Mouse (Mus musculus): ENCODE results near the gene Csrp1. TPM values are rescaled to one million over a fixed set of nuclear protein-coding genes. Genes with fewer than 3 reads are reported as not detected.

Csrp1 gene
- total RNA-seq, 2 experiments from 2014 or later, result 94.9 to 97.9 TPM

DNA sequence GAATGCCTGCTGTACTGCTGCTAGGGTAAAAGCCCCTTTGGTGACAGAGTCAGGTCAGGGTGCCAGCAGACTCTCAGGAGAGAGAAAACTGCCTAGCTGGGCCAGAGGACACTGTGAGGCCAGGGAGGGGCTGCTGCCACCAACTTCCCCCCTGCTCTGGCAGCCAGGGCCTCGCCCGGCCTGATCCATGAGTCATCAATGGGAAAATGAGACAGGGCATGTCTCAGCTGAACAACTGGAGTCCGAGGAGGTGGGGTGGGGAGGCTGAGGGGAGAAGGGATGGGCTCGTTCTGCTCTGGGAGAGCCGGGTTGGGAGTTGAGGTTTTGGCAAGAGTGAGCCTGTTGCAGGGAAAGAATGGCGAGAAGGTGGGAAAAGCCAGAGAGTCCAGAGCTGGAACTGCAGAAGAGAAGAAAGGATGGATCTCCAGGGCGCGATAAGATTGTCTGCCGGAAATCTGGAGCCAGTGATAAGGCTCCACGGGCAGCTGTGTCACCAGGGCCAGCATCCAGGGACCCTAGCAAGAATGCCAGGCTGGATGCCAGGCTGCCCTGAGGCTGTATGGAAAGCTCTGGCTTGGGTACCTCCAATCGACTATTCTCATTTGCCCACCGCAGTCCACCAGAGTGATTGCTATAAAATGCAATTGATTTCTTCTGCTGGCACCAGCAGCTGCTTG is 51.2 kb downstream of the Csrp1 start:
- peak; percentile 74 for DNase-seq

DNA sequence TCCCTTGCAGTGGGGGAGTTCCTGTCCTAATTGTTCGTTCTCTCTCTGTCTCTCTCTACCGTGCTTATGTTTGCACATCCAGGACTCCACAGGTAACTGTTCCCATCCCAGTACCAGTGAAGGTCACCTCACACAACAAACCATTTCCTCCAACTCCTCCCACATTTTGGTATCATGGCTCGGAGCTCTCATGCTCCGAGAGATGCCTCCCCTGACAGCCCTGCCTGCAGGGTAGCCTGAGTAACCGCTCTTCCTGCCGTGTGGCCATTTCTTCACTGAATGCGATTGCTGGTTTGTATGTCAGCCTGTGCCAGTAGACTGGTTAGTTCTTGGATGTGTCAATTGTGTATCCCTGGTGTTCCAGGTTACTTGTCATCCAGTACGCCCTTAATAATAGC is 51.7 kb downstream of the Csrp1 start:
- no peak for DNase-seq

DNA sequence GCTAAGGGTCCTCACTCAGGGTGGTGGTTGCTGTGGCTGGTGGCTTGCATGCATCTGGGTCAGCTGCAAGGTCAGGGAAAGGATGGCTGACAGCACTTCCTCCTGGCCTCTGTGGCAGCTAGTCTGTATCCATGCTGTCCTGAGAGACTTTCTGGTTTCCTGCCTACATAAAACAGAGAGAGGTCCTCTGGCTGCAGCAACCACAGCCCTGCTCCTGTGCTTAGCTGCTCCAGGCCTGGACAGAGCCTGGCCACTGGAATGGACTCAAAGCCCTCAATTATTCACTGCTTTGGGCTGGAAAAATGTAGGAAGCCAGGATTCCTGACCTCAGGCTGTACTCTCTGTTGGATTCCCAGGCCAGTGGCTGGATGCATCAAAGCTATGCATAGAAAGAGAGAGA is 56.7 kb downstream of the Csrp1 start:
- no peak for DNase-seq

DNA sequence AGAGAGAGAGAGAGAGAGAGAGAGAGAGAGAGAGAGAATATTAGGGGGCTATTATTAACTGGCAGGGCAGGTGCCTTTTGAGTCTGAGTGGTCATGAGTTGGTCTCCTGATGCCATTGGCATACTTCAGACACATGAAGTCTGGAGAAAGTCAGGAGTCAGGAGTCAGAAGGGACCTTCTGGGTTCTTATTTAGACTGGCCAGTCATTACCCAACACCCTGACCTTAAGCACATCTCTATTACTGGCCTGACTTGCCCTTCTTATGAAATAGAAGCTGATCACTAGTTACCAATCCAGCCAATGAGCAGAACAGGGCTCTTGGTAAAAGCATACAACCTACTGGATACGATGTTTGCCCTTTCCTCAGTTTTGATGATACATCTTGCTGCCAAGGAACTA is 57.2 kb downstream of the Csrp1 start:
- DNase-seq, result no peak

DNA sequence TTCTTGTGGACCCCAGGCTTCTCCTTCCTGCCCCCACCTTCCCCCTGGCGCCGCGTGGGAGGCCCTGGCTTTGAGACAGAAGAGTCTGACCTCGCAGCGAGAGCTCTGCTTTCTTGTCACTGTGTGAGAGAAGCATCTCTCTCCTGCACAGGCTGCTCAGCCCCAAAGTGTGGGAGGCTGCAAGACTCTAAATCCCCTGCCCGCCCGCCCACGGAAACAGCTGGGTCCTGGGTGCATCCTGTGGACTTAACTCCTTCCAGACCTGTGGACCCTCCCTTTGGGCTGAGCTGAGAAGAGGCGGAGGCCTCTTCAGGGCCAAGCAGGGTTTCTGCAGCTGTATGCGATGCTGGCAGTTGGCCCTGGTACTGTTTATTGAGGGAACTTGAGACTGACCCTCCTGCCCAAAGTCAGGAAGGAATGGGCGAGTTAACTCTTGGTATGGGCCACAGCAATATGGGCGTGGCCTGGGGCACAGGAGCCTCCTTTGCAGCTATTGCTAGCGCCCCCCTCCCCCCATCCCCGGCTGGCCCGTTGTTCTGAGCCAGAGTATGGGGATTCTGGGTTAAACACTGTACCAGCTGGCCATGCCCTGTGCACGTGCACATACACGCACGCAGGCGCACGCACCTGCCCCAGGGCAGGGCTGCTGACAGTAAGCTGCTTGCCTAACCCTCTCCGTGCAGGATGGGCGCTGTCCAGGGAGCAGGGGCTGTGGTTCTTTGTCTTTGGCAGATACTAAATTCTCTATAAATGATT is 59.1 kb downstream of the Csrp1 start, which contains the start of gene Tnni1:
Gene Tnni1, plus strand, starts transcription at position 655 of the 756 bp plus-strand sequence.
- DNase-seq, result no peak

DNA sequence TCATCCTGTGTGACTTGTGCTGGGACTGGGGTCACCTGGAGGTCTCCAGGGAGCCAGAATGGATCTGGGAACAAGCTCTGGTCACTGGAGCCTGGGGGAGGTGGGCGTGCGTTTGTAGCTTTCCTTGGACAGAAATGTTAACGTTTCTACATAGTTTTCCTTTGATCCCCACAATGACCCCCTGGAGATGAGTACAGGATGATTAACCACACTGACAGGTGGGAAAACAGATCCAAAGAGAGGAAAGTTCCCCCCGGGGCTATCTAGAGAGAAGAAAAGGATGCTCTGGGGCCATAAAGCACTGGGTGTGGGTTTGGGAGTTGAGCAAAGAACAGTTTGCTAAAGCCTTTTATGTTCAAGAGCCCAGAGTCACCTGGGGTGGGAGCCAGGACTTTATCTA is 60.8 kb downstream of the Csrp1 start:
- no peak for DNase-seq

DNA sequence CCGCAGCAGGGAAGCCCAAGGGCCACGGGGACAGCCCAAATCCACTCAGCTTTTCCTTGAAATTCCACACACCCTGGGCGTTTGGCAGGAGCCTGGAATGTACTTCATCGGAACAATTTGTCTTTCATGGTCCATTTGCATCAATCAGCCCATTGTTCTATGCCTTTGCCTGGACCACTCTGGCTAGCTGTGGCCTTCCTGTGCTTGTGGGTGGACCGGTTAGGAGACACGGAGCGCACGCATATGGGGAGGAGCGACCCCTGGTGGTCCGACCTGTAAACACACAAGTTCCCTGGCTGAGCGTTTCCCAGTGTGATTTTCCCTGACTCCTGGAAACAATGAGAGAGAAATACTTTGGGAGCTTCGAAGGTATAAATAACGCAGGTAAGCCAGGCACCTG is 61.4 kb downstream of the Csrp1 start:
- DNase-seq, result peak; percentile 87

DNA sequence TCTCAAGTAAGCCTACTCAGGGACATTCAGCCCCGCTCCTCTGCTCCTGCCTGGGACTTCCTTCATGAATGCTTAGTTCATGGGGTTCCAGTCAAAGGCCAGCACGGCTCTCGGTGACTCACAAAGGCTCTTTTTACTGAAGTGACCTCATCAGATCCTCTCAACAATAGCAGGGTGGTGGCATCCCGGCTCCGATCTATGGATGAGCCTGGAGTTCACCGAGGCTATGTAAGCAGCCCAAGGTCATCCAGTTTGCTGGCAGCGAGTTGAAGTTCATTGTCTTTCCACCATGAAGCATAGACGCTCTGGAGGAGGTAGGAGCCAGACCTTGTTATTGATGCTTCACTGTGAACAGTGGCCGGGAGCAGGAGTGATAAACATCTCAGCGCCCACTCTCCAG is 63.0 kb downstream of the Csrp1 start:
- no peak for DNase-seq

DNA sequence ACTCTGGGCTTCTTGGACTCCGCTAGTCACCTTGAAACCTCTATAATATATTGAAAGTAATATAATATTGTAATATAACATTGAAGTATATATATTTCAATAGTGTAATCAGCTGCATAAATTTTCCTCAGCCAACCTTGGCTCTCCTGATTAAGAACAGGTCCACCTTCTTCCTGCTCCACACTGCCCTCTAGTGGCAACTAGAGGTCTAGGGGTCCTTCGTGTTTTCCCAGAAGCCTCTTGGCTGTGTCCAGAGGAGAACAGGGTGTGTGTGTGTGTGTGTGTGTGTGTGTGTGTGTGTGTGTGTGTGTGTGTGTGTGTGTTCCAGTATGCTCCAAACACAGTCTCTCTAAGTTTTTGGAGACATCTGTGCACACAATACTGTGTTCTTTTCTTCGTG is 67.9 kb downstream of the Csrp1 start:
- peak; percentile 85 for DNase-seq

DNA sequence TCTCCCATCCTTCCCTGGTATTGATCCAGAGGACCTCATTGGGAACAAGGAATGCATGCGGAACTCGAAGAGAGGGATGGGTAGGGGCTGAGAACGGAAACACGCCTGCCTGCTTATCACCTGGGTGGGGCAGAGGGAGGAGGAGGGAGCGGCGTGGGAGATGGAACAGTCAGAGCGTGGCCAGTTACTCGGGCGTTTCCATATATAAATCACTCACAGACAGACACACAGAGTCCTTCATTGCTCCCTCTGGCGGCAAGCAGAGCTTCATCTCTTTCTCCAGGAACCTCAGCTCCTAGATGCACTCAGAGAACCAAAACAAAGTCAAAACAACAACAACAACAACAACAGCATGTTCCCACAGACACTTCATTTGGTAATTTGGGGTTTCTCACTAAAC is 68.8 kb downstream of the Csrp1 start:
- peak; percentile 44 for DNase-seq

DNA sequence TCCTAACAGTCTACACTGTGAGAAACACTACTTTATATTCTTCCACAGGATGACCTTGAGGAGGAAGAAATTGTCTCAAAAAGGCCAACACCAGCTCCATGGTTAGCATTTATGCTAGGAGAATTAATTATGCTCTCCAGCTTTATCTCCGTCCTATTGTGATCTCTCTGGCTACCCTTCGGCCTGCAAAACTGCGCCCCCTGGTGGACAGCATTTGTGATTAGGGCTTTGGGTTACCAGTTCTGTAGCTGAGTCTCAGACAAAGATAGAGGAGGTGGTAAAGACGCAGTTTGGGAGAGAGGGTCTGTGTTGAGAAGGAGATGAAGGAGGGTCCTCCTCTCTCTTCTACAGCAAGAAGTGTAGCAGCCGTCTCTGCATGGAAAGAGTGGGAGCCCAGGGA is 70.0 kb downstream of the Csrp1 start:
- DNase-seq, result peak; percentile 88

DNA sequence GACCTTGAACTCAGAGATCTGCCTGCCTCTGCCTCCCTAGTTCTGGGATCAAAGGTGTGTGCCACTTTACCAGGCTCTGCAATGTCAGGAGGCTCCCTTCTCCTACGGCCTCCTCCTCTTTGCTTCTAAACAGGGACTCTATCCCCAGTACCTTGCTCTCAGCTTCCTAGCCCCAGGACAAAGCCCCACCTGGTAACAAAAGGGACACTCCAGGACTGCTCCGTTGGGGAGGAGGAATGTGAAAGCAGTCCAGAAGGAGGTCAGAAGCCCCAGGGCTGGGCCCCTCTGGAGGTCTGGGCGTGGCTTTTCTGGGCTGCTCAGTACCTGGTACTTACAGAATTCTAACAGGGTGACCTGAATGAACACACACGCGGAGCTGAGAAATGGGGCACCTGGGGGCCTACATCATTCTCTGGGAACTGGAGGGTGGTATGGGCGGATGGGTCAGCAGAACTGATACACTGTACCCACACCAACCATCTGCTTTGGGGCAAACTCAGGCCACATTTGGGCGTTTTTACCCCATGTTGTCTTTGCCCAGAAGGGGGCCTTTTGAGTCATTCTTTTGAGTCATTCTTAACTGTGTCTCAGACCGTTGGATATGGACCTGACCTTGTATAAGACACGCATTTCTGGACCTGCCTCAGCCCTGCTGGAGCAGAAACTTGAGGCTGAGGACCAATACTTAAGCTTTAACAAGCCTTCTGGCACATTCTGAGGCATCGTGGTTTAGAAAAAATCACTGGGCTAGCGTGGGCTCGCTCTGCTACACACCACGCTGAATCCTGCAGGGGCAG is 72.5 kb downstream of the Csrp1 start:
- no peak for DNase-seq

DNA sequence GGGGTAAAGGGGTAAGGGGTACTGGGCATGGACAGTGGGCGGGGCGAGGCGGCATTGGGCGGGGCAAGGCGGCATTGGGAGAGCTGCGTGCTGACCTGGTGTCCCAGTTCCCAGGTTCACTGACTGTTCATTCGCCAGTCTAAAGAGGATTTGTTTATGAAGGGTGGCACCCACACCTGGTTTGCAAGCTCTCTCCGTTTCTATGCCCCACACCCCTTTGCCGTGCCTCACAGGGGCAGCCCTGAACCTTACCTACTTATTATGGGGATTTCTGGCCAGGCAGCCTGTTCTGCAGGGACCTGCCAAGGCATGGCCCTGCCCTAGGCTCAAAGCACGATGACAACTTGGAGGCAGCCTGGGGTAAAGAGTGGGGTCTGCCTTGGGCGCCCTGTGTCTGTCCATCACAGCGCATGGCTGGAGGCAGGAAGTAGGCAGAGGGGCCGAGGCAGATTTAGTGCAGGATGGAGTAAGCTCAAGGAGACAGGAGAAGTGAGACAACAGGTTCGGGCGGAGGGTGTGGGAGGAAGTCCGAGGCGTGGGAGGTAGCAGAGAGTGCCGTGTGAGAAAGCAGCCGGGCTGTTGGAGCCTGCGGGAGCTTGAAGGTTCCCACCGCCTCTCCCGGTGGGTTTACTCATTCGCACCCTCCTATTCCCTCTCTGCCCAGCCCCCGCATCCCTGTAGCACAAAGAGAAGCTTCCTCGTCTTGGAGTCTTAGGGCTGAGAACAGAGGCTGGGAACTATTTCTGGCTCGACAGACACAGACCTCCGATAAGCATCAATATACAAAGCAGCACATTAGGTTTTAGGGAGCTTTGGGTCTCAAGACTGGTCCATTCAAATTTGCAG is 73.7 kb downstream of the Csrp1 start:
- no peak for DNase-seq

DNA sequence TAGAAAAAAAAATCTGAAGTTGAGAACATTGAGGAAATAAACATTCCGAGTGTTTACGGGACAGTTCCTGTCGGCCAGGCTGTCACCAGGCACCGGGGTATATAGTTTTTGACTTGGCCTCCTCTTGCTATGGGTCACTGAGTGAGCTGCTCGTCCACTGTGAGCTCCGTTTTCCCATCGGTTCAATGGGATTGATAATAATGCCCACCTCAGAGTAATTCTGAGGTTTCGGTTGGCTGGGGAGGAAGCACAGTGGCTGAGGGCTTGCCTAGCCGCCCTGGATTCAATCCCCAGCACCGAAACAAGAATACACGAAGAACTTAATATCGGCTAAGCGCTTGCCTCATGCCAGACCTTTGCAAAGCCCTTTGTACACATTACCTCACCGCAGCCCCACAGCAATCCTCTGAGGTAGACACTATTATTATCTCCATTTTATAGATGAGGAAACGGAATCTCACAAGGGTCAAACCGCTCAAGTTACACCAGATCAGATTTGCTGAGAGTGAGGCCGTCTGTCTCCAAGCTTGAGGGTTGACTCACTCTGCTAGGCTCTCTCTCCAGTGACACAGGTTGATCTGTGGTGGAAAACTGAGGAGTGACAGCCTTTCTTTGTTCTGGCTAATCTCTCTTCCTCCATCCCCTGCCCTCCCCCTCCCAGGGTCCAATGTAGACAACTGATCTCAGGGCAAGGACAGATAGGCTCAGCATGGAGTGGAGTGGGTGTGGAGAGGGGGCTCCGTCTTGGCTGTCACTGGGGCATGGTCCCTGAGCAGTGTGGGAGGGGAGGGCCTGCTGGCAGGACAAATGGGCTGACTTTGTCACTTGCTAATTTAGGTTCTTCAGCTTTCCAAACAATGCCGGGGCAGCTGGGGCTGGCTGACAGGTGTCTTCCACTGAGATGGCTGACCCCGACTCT is 74.6 kb downstream of the Csrp1 start:
- no peak for DNase-seq

DNA sequence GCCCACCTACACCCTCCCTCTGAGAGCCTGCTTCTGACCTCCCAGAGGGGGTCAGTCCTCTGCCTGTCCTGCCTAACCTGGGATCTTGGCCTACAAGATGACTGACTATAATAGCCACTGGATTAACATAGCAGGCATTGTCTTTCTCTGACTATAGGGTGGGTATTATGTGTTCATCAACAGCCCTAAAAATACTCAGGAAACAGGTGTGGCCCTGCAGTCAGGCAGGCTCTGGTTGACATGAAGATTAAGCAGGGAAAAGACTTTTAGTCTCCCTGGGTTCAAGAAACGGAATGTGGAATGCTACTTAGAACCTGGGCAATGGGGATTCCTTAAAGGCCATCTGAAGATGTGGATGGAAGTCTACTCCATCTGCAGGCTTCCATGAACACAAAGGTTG is 78.6 kb downstream of the Csrp1 start:
- no peak for DNase-seq

DNA sequence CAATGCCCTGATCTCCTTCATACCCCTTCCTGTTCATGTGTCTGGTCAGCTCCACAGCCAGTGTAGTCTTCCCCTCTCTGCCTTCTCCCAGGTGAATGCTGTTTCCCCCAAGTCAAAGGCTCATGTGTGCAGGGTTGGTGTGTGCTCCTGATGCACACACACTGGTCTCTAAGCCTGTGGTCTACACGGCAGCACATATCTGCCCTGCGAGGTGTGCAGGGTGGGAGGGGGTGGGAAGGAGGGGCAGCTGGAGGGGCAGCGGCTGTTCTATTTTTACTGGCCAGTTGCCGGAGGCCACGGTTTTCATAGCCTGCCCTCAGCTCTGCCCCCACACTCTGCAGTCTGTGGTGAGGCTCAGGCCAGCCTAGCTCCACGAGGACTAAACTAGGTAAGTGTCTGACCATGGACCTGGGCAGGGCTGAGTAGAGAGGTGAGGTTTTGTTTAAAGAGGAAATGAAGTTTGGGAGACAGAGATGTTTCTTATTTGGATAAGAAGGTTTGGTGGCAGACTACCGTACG is 79.3 kb downstream of the Csrp1 start:
- no peak for DNase-seq

DNA sequence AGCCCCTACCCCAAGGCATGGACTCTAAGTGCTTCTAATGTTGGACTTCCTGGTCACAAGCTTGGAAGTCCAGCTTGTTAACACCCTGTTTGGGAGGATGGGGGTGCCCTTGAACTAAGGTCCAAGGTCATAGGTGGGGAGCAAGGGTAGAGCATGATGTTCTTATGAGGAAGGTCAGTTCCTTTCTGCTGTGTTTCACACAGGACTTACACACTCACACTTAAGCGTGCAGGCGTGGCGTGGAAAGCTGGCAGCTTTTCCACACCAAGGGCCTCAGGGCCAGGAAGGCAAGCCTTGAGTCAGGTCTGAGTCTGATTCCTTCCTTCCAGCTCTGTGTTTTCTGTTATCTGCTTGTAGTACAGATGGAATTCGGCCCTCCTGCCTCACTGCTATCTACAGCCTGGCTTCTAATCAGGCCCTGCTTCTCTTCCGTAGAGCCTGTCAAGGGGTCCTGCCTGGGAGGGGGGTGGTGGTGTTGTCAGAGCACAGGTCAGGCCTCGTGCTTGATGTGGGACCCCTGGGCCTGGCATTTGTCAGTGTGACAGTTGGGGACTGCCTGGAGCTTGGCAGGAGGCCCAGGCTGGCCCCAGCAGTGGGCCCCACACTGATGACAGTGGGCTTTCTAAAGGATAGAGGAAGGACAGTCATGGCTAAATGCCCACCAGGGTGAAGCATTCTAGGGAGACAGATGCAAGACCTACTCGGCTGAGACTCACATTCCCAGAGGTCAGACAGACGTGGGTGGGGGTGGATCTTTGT is 80.5 kb downstream of the Csrp1 start:
- no peak for DNase-seq

Measured in adrenal gland, postnatal 10 days (tissue).